Mouse (Mus musculus) brain, embryonic 14.5 days (tissue): Measurements from ENCODE around the gene Tmprss2.

Experiments used
- CTCF ChIP-seq: fragments of 200-500 bp; IDR thresholded peaks from 2 replicates; pipeline ENCODE4 v1.5.1; 2012; ENCODE audit warnings: inconsistent platforms, mild to moderate bottlenecking, moderate library complexity, borderline replicate concordance; ENCODE audit not compliant: insufficient read depth, insufficient read length; ENCODE audit errors: extremely low read depth
- POLR2A ChIP-seq: fragments of 200-500 bp; IDR thresholded peaks from 2 replicates; pipeline ENCODE4 v1.6.1; 2012; ENCODE audit warnings: mild to moderate bottlenecking, inconsistent platforms, borderline replicate concordance; ENCODE audit not compliant: poor library complexity, insufficient read depth, insufficient read length, severe bottlenecking; ENCODE audit errors: extremely low read depth

- TF ChIP-seq CTCF = no peak
- no peak for TF ChIP-seq POLR2A
These were observed 77.9 kb downstream of the Tmprss2 start for GRCm38 (mm10) chr16:97533126-97533525.
